Mouse (Mus musculus) heart, postnatal 0 days (tissue): ENCODE results near the gene Rbm7. TPM values are rescaled to one million over a fixed set of nuclear protein-coding genes. Genes with fewer than 3 reads are reported as not detected.

ENCODE experiments used
- ATAC-seq: fragments of 200-750 bp; cut with Nextera tagmentation; 2 replicates; pipeline ENCODE4 v1.8.0; 2017; ENCODE audit warnings: low read depth, moderate number of reproducible peaks, moderate library complexity; ENCODE audit not compliant: insufficient read depth
- DNase-seq: peaks from one replicate; pipeline ENCODE4 v3.0.0-alpha.2; 2016; ENCODE audit warnings: low spot score
- H3K27ac ChIP-seq: fragments of 300-500 bp; sonication (generic); 2 replicates; pipeline ENCODE4 v1.5.1; 2014; ENCODE audit warnings: low read depth, mild to moderate bottlenecking
- H3K27me3 ChIP-seq: fragments of 300-500 bp; sonication (generic); 2 replicates; pipeline ENCODE4 v1.6.1; 2014; ENCODE audit warnings: low read length, mixed read lengths; ENCODE audit not compliant: control insufficient read depth, insufficient read depth
- H3K36me3 ChIP-seq: fragments of 300-500 bp; sonication (generic); replicated peaks from 2 replicates; pipeline ENCODE4 v1.6.1; 2014; ENCODE audit warnings: low read length, mixed read lengths; ENCODE audit not compliant: control insufficient read depth, insufficient read depth
- H3K4me1 ChIP-seq: fragments of 300-500 bp; sonication (generic); 2 replicates; pipeline ENCODE4 v1.6.1; 2014; ENCODE audit warnings: antibody characterized with exemption; ENCODE audit not compliant: control insufficient read depth, insufficient read depth
- H3K4me2 ChIP-seq: fragments of 300-500 bp; sonication (generic); 2 replicates; pipeline ENCODE4 v1.6.1; 2014; ENCODE audit warnings: low read depth, mild to moderate bottlenecking, low read length, moderate library complexity
- H3K4me3 ChIP-seq: fragments of 300-500 bp; sonication (generic); 2 replicates; pipeline ENCODE4 v1.5.1; 2014; ENCODE audit warnings: low read depth, low read length
- H3K9ac ChIP-seq: fragments of 300-500 bp; sonication (generic); replicated peaks from 2 replicates; pipeline ENCODE4 v1.6.1; 2014; ENCODE audit warnings: low read depth, low read length, mixed read lengths
- H3K9me3 ChIP-seq: fragments of 300-500 bp; sonication (generic); replicated peaks from 2 replicates; pipeline ENCODE4 v1.6.1; 2016; ENCODE audit warnings: low read length; ENCODE audit not compliant: control insufficient read depth
- CTCF ChIP-seq: IDR thresholded peaks from 2 replicates; pipeline ENCODE4 v1.5.1; 2016; ENCODE audit warnings: antibody characterized with exemption, control low read depth, low read depth
- EP300 ChIP-seq: IDR thresholded peaks from 2 replicates; pipeline ENCODE4 v1.6.1; 2016; ENCODE audit warnings: antibody characterized with exemption, low read depth
- WGBS: fragments of 180-500 bp; shearing (Covaris S2); extraction: QIAGEN DNeasy Blood & Tissue Kit; methylation state at CpG from one replicate; pipeline ENCODE4 v1.1.7; 2014; 5-methylcytosine and 5-hydroxymethylcytosine counted together
- microRNA-seq: library from miRNA; unstranded; fragments of <30 nt; microRNA quantifications from one replicate; pipeline ENCODE4, GENCODE M21; 2016
- polyA plus RNA-seq: library from polyadenylated mRNA; unstranded; fragments of >200 nt; fragmentation: Nextera tagmentation; extraction: Ambion mirVana; gene quantifications from 2 replicates; pipeline ENCODE4 v1.2.1, GENCODE M21; 2015
- total RNA-seq: library from RNA; depleted of rRNA; stranded (reverse); fragments of >200 nt; gene quantifications from 2 replicates; pipeline ENCODE4 v1.2.3, GENCODE M21; 2014; ENCODE audit warnings: low replicate concordance; rRNA removed

Gene Rbm7
- total and polyA plus RNA-seq, 2 experiments from 2014 or later = 52.2 to 68.3 TPM

DNA sequence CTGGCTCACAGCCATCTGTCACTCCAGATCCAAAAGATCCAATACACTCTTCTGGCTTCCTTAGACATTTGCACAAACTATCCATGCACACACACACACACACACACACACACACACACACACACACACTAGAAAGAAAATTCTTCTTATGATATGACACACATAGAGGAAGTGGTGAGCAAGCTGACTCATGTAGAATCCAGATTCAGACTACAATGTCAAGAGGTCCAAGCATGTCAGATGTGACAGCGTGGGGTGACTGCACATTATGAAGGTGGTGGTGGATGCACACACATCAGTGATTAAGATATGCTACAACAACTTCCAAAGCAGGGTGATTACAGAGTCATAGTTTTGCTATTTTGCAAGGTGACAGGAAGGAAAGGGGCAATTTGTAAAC lies 51.2 kb downstream of the Rbm7 start:
- Histone ChIP-seq H3K4me3 (no peak overlapping the region), H3K27me3 (no peaks in the 10 kb centered on the region), H3K27ac (no peak overlapping the region), H3K9me3 (no peaks in the 10 kb centered on the region), H3K9ac (no peak overlapping the region), H3K36me3 (no peaks in the 10 kb centered on the region), H3K4me1 (no peaks in the 10 kb centered on the region), H3K4me2 (no peak overlapping the region)
- DNase-seq = no peak
- ATAC-seq = no peak
- WGBS = 69% methylated on average over 1 of the region's 1 CpGs
- TF ChIP-seq CTCF (no peak), EP300 (no peak)

Small RNA genes within 50 kb of the gene (microRNA-seq; reads per million reads assigned to microRNA genes)
- gene Gm23653 = not detected

Other genes starting within 250 kb of the Rbm7 start
- 0.19 and 0.27 TPM in 2 replicates for gene Nxpe2, start 141.8 kb downstream of the Rbm7 start, total RNA-seq
- 1.2 and 1.7 TPM in 2 replicates for gene Nxpe2, start 141.8 kb downstream of the Rbm7 start, polyA plus RNA-seq
- 21.6 and 27.5 TPM in 2 replicates for gene Rexo2, start 14.7 kb downstream of the Rbm7 start, total RNA-seq
- 90.4 and 93.9 TPM in 2 replicates for gene Rexo2, start 14.7 kb downstream of the Rbm7 start, polyA plus RNA-seq
- gene Gm5617, start 143 bp upstream of the Rbm7 start, total RNA-seq = 27.4 and 43.3 TPM in 2 replicates
- gene Gm5617, start 143 bp upstream of the Rbm7 start, polyA plus RNA-seq = 63.4 and 64.7 TPM in 2 replicates
- gene Nnmt, start 109.9 kb upstream of the Rbm7 start, total RNA-seq = 2.1 and 7.5 TPM in 2 replicates
- gene Nnmt, start 109.9 kb upstream of the Rbm7 start, polyA plus RNA-seq = 12.0 and 12.4 TPM in 2 replicates